Comparison of ENCODE assay signal across 9 mouse cellular contexts in the genomic region with DNA sequence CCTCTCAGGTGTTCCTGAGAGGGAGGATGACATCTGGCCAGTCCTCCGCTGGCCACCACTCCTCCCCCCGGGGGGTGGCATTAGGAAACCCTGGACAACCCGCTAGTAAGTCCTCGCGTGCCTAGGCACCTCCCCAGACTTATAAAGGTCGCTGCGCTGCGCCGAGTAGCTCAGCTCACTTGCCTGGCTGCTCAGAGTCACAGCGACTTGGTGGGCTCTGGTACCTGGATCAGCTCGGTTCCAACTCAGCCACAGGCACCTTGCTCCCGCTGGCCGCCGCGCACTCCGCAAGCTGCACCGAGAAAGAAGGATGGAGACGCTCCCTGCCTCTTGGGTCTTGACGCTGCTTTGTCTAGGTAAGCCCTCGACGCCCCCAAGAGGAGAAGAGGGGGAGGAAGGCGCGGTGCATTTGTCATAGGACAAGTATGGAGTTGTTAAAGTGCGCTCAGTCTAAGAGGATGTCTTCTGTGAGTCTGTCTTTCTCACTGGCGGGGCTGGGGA. TPM values are rescaled to one million over a fixed set of nuclear protein-coding genes. Genes with fewer than 3 reads are reported as not detected.
A peak's percentile ranks its signal among the peaks of the same experiment; 100 is the strongest.
DNase-seq lines count a peak whose midpoint lies in the region; ATAC-seq and TF ChIP-seq lines count a peak whose summit lies in the region.
"Had no signal": no experiment of that assay in that cellular context is flagged by ENCODE, and none has a peak within 500 bp of the region (broad histone marks: within the 10 kb centered on the region; RNA-seq: fewer than 3 reads in every experiment).

Ereg (plus strand) TSS at position 173 of the 501 bp plus-strand sequence.

- peak within 1 kb of the TSS; percentile 66 for H3K9ac ChIP-seq in heart, embryonic 12.5 days
- no peak within 1 kb of the TSS for H3K9ac ChIP-seq in liver, adult 2 months (ENCODE audit: low read depth, low read length)
- H3K9ac ChIP-seq in neural tube, embryonic 14.5 days (replicated peaks; ENCODE audit: low read depth, low read length): 0 out of 2 replicates have a peak within 1 kb of the TSS, but pooled peaks have one; percentile 28

- H3K4me3 ChIP-seq in heart, embryonic 10.5 days: peak within 1 kb of the TSS; percentile 62
- H3K4me3 ChIP-seq in heart, embryonic 12.5 days: peak within 1 kb of the TSS; percentile 53
- H3K4me3 ChIP-seq in liver, adult 2 months (ENCODE audit: insufficient read depth, low read depth, low read length): peak within 1 kb of the TSS; percentile 20
- peak within 1 kb of the TSS; percentile 23 for H3K4me3 ChIP-seq in neural tube, embryonic 14.5 days (ENCODE audit: low read depth, low read length)

- H3K36me3 ChIP-seq in heart, embryonic 10.5 days: no peaks in the 10 kb centered on the region
- no peaks in the 10 kb centered on the region for H3K36me3 ChIP-seq in heart, embryonic 12.5 days
- H3K36me3 ChIP-seq in liver, adult 2 months (ENCODE audit: control insufficient read depth, insufficient read depth, low read length): no peaks in the 10 kb centered on the region
- no peaks in the 10 kb centered on the region for H3K36me3 ChIP-seq in neural tube, embryonic 14.5 days (ENCODE audit: control insufficient read depth, insufficient read depth, low read length)

- H3K9me3 ChIP-seq in heart, embryonic 10.5 days: no peaks in the 10 kb centered on the region
- H3K9me3 ChIP-seq in heart, embryonic 12.5 days (replicated peaks): no peaks in the 10 kb centered on the region
- H3K9me3 ChIP-seq in neural tube, embryonic 14.5 days (ENCODE audit: control insufficient read depth, low read length): no peaks in the 10 kb centered on the region

- peaks cover 7% of the 10 kb centered on the region for H3K4me1 ChIP-seq in heart, embryonic 10.5 days
- peaks cover 13% of the 10 kb centered on the region for H3K4me1 ChIP-seq in heart, embryonic 12.5 days (replicated peaks)
- H3K4me1 ChIP-seq in liver, adult 2 months (ENCODE audit: control insufficient read depth, insufficient read depth, low read length): no peaks in the 10 kb centered on the region
- H3K4me1 ChIP-seq in neural tube, embryonic 14.5 days (ENCODE audit: control insufficient read depth, insufficient read depth, low read length): no peaks in the 10 kb centered on the region

- no peaks in the 10 kb centered on the region for H3K79me2 ChIP-seq in liver, adult 2 months (ENCODE audit: control insufficient read depth, insufficient read depth, low read length)

- WGBS in heart, embryonic 10.5 days: under 1% methylated on average over 25 of the region's 25 CpGs
- 1% methylated on average over 25 of the region's 25 CpGs for WGBS in heart, embryonic 12.5 days
- WGBS in liver, adult 2 months: 3% methylated on average over 25 of the region's 25 CpGs
- WGBS in neural tube, embryonic 14.5 days: 2% methylated on average over 25 of the region's 25 CpGs

- no peak for DNase-seq in heart, embryonic 10.5 days (ENCODE audit: low spot score)
- DNase-seq in heart, adult 8-10 months (ENCODE audit: low spot score): no peak
- DNase-seq in R1 (ENCODE audit: low read depth, low spot score): peak; percentile 53
- no peak for DNase-seq in liver, adult 2 months (ENCODE audit: extremely low read depth, low read depth, low spot score)
- DNase-seq in cerebellum, adult 8-10 months: no peak
- no peak for DNase-seq in cerebellum, adult 18-20 months

- TF ChIP-seq CTCF in liver, adult 2 months (IDR thresholded peaks at IDR 0.05; ENCODE audit: low read depth, low read length): no peak

- no peak for TF ChIP-seq POLR2A in liver, adult 2 months (IDR thresholded peaks at IDR 0.05; ENCODE audit: extremely low read depth, insufficient read depth, low read length)

- H3K27me3 ChIP-seq in heart, embryonic 10.5 days (ENCODE audit: insufficient read depth, poor library complexity, severe bottlenecking): peaks cover 23% of the 10 kb centered on the region
- H3K27me3 ChIP-seq in heart, embryonic 12.5 days (replicated peaks): peaks cover 8% of the 10 kb centered on the region; the same call in 1 of the 2 replicates
- H3K27me3 ChIP-seq in liver, adult 2 months (ENCODE audit: control insufficient read depth, insufficient read depth, low read length): 0 out of 2 replicates have a peak, but pooled peaks cover 4% of the 10 kb centered on the region
- H3K27me3 ChIP-seq in neural tube, embryonic 14.5 days (ENCODE audit: control insufficient read depth, insufficient read depth, low read length): peaks cover 4% of the 10 kb centered on the region; the same call in 1 of the 2 replicates

- H3K4me2 ChIP-seq in heart, embryonic 12.5 days: peak within 1 kb of the TSS; percentile 84
- peak within 1 kb of the TSS; percentile 48 for H3K4me2 ChIP-seq in neural tube, embryonic 14.5 days (ENCODE audit: low read depth, low read length)

- H3K27ac ChIP-seq in heart, embryonic 10.5 days: peak within 1 kb of the TSS; percentile 44; the same call in 1 of the 2 replicates
- no peak within 1 kb of the TSS for H3K27ac ChIP-seq in heart, embryonic 12.5 days (ENCODE audit: poor library complexity, severe bottlenecking)
- peak within 1 kb of the TSS; percentile 25; the same call in 1 of the 2 replicates for H3K27ac ChIP-seq in liver, adult 2 months (replicated peaks; ENCODE audit: insufficient read depth, low read depth, low read length)
- no peak within 1 kb of the TSS for H3K27ac ChIP-seq in neural tube, embryonic 14.5 days (ENCODE audit: low read depth, low read length)

- ATAC-seq in heart, embryonic 12.5 days (ENCODE audit: insufficient number of reproducible peaks, low FRiP score): peak; percentile 51; the same call in 1 of the 2 replicates
- peak; percentile 75; the same call in 1 of the 2 replicates for ATAC-seq in neural tube, embryonic 14.5 days (ENCODE audit: low read depth)

RNA-seq across cellular contexts. Expression of gene Ereg, which starts in this region (rescaled TPM):
- polyA plus RNA-seq in heart, embryonic 10.5 days (2016; fragmentation: Nextera tagmentation; extraction: Ambion mirVana): 0.06 and 0.10 TPM in 2 replicates
- total RNA-seq in heart, adult 8-10 months (2022): under 1 TPM in 2 of 4 experiments, not detected in 2; 0.09 to 0.11 TPM
- polyA plus RNA-seq in heart, embryonic 12.5 days (2016; fragmentation: Nextera tagmentation; extraction: Ambion mirVana): 0.13 and 0.17 TPM in 2 replicates
- 0.13 and 0.18 TPM in 2 replicates for total RNA-seq in liver, adult 2 months (2014; rRNA removed)
- 0.05 and 0.07 TPM in 2 replicates for polyA plus RNA-seq in liver, adult 2 months (2012; rRNA removed)
- polyA plus RNA-seq in neural tube, embryonic 14.5 days (2014; fragmentation: Nextera tagmentation; extraction: Ambion mirVana): not detected in 2 replicates
- total RNA-seq: left cerebral cortex, postnatal 10 days had no signal

Comparison
In these comparisons a context has a peak if more than half of its experiments do, and no peak if none do; other contexts are left out.
1. H3K27ac ChIP-seq: peak in heart, embryonic 10.5 days (single experiment) and liver, adult 2 months (single experiment); none in heart, embryonic 12.5 days (single experiment) and neural tube, embryonic 14.5 days (single experiment).
2. Peak in ATAC-seq, H3K4me3 ChIP-seq, H3K9ac ChIP-seq and H3K4me2 ChIP-seq in heart, embryonic 12.5 days; RNA of the gene not detected or under 1 TPM.
3. Peak in ATAC-seq, H3K4me3 ChIP-seq, H3K9ac ChIP-seq and H3K4me2 ChIP-seq in neural tube, embryonic 14.5 days; RNA of the gene not detected or under 1 TPM.
4. Peak in every context shown above with its lines, with median percentiles within 50 percentile points of each other: H3K4me3 ChIP-seq.